Mouse (Mus musculus) layer of hippocampus, adult 8-10 months (tissue): ENCODE measurements around the gene Cdh18. TPM values are rescaled to one million over a fixed set of nuclear protein-coding genes. Genes with fewer than 3 reads are reported as not detected.
"Not testable (repeated sequence)": the region's sequence is repeated elsewhere in the genome, so short reads cannot be mapped to it uniquely, and the experiment has no call there.

ENCODE experiments used
- DNase-seq, 2 experiments: peaks; one replicate each; pipeline ENCODE4 v3.0.0; 2022; ENCODE audit warnings: low spot score in 2 of 2
- total RNA-seq, 4 experiments: library from RNA; stranded (reverse); gene quantifications; 2 replicates each; pipeline ENCODE4 v1.2.4; 2022

Cdh18 gene
- total RNA-seq, 4 experiments from 2014 or later: 12.5 to 14.4 (median 13.5) TPM

- no peak for DNase-seq
Observed at GRCm38 (mm10) chr15:22934293-22934692, 385.5 kb downstream of the Cdh18 start.

- DNase-seq: no peak
Observed at GRCm38 (mm10) chr15:22947234-22947633, 398.4 kb downstream of the Cdh18 start.

GRCm38 (mm10) chr15:22969424-22969823, 420.6 kb downstream of the Cdh18 start:
- DNase-seq: no peak

GRCm38 (mm10) chr15:22980136-22980535, 431.3 kb downstream of the Cdh18 start:
- no peak for DNase-seq

GRCm38 (mm10) chr15:22984647-22985046, 435.8 kb downstream of the Cdh18 start:
- DNase-seq: peak in 1 of 2 experiments; percentile 11

GRCm38 (mm10) chr15:23016680-23017079, 467.9 kb downstream of the Cdh18 start:
- DNase-seq: no peak

GRCm38 (mm10) chr15:23021151-23021550, 472.3 kb downstream of the Cdh18 start:
- DNase-seq: no peak

- DNase-seq: no peak
Observed at GRCm38 (mm10) chr15:23022635-23023034, 473.8 kb downstream of the Cdh18 start.

- DNase-seq: peak; percentile 14 to 20
Observed at GRCm38 (mm10) chr15:23035551-23036207, 486.9 kb downstream of the Cdh18 start.

- DNase-seq: peak; percentile 59 to 77
Observed at GRCm38 (mm10) chr15:23036208-23037065, 487.6 kb downstream of the Cdh18 start.

GRCm38 (mm10) chr15:23037561-23037960, 488.7 kb downstream of the Cdh18 start:
- DNase-seq: no peak

- no peak for DNase-seq
Observed at GRCm38 (mm10) chr15:23046127-23046785, 497.4 kb downstream of the Cdh18 start.

GRCm38 (mm10) chr15:23052006-23052405, 503.2 kb downstream of the Cdh18 start:
- no peak for DNase-seq

- DNase-seq: not testable (repeated sequence)
Observed at GRCm38 (mm10) chr15:23085326-23085725, 536.5 kb downstream of the Cdh18 start.

GRCm38 (mm10) chr15:23087535-23087934, 538.7 kb downstream of the Cdh18 start:
- no peak for DNase-seq

- DNase-seq: no peak
Observed at GRCm38 (mm10) chr15:23096601-23097000, 547.8 kb downstream of the Cdh18 start.

GRCm38 (mm10) chr15:23104668-23105380, 556.0 kb downstream of the Cdh18 start:
- no peak for DNase-seq

GRCm38 (mm10) chr15:23134950-23135715, 586.3 kb downstream of the Cdh18 start:
- no peak for DNase-seq

- DNase-seq: no peak
Observed at GRCm38 (mm10) chr15:23136971-23137370, 588.1 kb downstream of the Cdh18 start.

- DNase-seq: not testable (repeated sequence)
Observed at GRCm38 (mm10) chr15:23142907-23143306, 594.1 kb downstream of the Cdh18 start.

GRCm38 (mm10) chr15:23155883-23156282, 607.1 kb downstream of the Cdh18 start:
- no peak for DNase-seq
